Mouse (Mus musculus): ENCODE measurements around the gene Dhh. TPM values are rescaled to one million over a fixed set of nuclear protein-coding genes. Genes with fewer than 3 reads are reported as not detected.

The Dhh gene
- total and polyA plus RNA-seq, 3 experiments, result not detected

DNA sequence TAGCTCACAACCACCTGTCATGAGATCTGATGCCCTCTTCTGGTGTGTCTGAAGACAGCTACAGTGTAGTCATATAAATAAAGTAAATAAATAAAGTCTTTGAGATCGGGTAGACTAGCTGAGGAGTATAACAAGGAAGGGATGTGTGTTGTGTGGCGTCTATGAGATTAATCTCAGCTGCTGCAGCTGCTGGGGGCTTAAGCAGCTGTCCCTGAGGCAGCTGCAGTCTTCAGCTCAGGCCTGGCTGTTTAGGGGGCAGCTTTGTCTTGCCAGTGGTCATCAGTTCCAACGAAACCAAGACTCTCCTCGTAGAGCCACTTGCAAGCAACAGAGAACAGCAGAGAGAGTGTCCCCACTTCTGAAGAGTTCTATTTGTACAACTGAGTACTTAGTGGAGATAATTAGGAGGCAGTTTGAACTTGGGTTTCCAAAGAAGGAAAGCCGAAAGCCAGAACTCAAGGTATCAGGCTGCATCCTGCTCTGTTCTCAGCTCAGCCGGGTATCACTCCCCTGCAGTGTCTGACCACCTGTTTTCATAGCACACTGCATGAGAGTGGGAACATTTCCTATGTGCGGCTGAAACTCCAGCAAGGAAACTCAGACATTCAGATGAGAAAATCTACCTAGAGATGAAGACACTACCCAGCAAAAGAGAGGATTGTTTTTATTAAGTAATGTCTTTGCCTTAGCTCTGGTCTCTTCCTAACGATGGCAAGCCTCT is 11.5 kb downstream of the Dhh start:
- dilution Hi-C loops (cut with MboI; ENCODE audit: extremely low pct_ligation_motif_present, extremely low pct_unique_long_range_greater_than_20kb, low sequenced_read_pairs), result no loop called here
- TF ChIP-seq USF1 (IDR thresholded peaks at IDR 0.05; ENCODE audit: low read depth, low read length) (no peak), PAX5 (IDR thresholded peaks at IDR 0.05; ENCODE audit: low read length) (no peak), HCFC1 (IDR thresholded peaks at IDR 0.05; ENCODE audit: low read depth, low read length) (no peak), MAZ (IDR thresholded peaks at IDR 0.05; ENCODE audit: low read depth, low read length) (no peak), SMC3 (IDR thresholded peaks at IDR 0.05; ENCODE audit: low read depth, low read length) (no peak), MXI1 (IDR thresholded peaks at IDR 0.05; ENCODE audit: low read depth, low read length) (no peak), TCF12 (IDR thresholded peaks at IDR 0.05; ENCODE audit: low read depth, low read length) (no peak)
- H3K36me3 ChIP-seq (replicated peaks in 1 of 2; ENCODE audit: control insufficient read depth in 1 of 2, insufficient read depth in 1 of 2, low read length in 1 of 2), result no peaks in the 10 kb centered on the region
- no peak overlapping the region for H3K27ac ChIP-seq (ENCODE audit: insufficient read depth, low read depth)
- H3K9ac ChIP-seq (ENCODE audit: insufficient read depth, low read depth), result no peak overlapping the region
- H3K79me2 ChIP-seq (replicated peaks; ENCODE audit: control insufficient read depth, extremely low read depth, insufficient read depth, poor library complexity, severe bottlenecking), result no peaks in the 10 kb centered on the region
- no peak for DNase-seq (ENCODE audit: extremely low read depth)
- H3K4me2 ChIP-seq (ENCODE audit: insufficient read depth, low read depth, poor library complexity, severe bottlenecking), result no peak overlapping the region
- peaks cover 0 to 6% of the 10 kb centered on the region in 2 experiments; a peak in 2 of 4 replicates for H3K4me1 ChIP-seq (ENCODE audit: control insufficient read depth in 1 of 2, insufficient read depth in 2 of 2)
- no peaks in the 10 kb centered on the region for H3K9me3 ChIP-seq (replicated peaks; ENCODE audit: low read length)
- in situ Hi-C loops (cut with MboI; ENCODE audit: low pct_ligation_motif_present, low pct_unique_long_range_greater_than_20kb, low sequenced_read_pairs), result loop anchor here (5.0 kb wide), 1 partner anchor 105 kb away; no protein-coding TSS in a partner anchor
- H3K4me3 ChIP-seq (replicated peaks in 1 of 3; ENCODE audit: low read depth in 2 of 3, low read length in 2 of 3, poor library complexity in 1 of 3), result no peak overlapping the region
- H3K27me3 ChIP-seq (replicated peaks), result peaks cover 1% of the 10 kb centered on the region

DNA sequence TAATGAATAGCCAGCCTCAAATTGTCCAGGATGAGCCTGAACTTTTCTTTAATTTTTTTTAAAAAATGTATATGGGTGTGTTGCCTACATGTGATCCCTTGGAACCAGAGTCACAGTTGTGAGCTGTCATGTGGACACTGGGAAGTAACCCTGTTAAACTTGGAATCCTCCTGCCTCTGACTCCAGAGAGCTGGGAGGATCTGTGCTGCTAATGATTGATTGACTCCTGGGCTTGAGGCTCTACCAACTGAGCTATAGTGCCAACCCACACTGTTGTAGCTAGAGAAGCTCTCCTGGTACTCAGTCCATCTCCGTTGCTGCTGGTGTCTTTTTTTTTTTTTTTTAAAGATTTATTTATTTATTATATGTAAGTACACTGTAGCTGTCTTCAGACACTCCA is 14.2 kb downstream of the Dhh start:
- peaks cover 11% of the 10 kb centered on the region; the same call in 1 of the 2 replicates for H3K79me2 ChIP-seq (replicated peaks; ENCODE audit: control insufficient read depth, extremely low read depth, insufficient read depth, poor library complexity, severe bottlenecking)
- dilution Hi-C loops (cut with MboI; ENCODE audit: extremely low pct_ligation_motif_present, extremely low pct_unique_long_range_greater_than_20kb, low sequenced_read_pairs), result no loop called here
- TF ChIP-seq RCOR1 (conservative IDR thresholded peaks at IDR 0.05; ENCODE audit: low read depth, low read length) (no peak), MAZ (IDR thresholded peaks at IDR 0.05; ENCODE audit: low read depth, low read length) (no peak), JUND (conservative IDR thresholded peaks at IDR 0.05; ENCODE audit: low read depth, low read length) (no peak), RAD21 (IDR thresholded peaks at IDR 0.05; ENCODE audit: low read depth, low read length) (no peak), POLR2A (IDR thresholded peaks at IDR 0.05; ENCODE audit: low read depth, low read length) (no peak), IRF4 (IDR thresholded peaks at IDR 0.05; ENCODE audit: low read depth, low read length) (no peak), NRF1 (IDR thresholded peaks at IDR 0.05; ENCODE audit: low read depth, low read length) (no peak), TBP (conservative IDR thresholded peaks at IDR 0.05; ENCODE audit: low read depth, low read length) (no peak), PAX5 (IDR thresholded peaks at IDR 0.05; ENCODE audit: low read length) (no peak), CTCF (conservative IDR thresholded peaks at IDR 0.05 in 1 of 2, IDR thresholded peaks at IDR 0.05 in 1 of 2; ENCODE audit: low read depth in 2 of 2, low read length in 2 of 2) (no peak), ETS1 (conservative IDR thresholded peaks at IDR 0.05; ENCODE audit: low read depth, low read length) (no peak), MEF2A (IDR thresholded peaks at IDR 0.05; ENCODE audit: borderline replicate concordance, low read depth, low read length) (no peak), ZMIZ1 (IDR thresholded peaks at IDR 0.05; ENCODE audit: low read depth, low read length) (no peak), MXI1 (IDR thresholded peaks at IDR 0.05; ENCODE audit: low read depth, low read length) (no peak), MAFK (IDR thresholded peaks at IDR 0.05; ENCODE audit: insufficient replicate concordance, low read length) (no peak), ZC3H11A (IDR thresholded peaks at IDR 0.05; ENCODE audit: low read depth, low read length) (no peak), E2F4 (IDR thresholded peaks at IDR 0.05; ENCODE audit: insufficient replicate concordance, low read depth, low read length) (no peak), KAT2A (IDR thresholded peaks at IDR 0.05; ENCODE audit: insufficient replicate concordance, low read length) (no peak), MYC (IDR thresholded peaks at IDR 0.05; ENCODE audit: low read depth, low read length) (no peak), POLR2AphosphoS2 (IDR thresholded peaks at IDR 0.05; ENCODE audit: low read depth, low read length) (no peak)

More for the DNA sequence above, 14.2 kb downstream of the Dhh start:
- no peak for DNase-seq (ENCODE audit: extremely low read depth)
- Histone ChIP-seq H3K4me1 (ENCODE audit: control insufficient read depth in 1 of 2, insufficient read depth in 2 of 2) (peaks cover 7 to 22% of the 10 kb centered on the region in 2 experiments), H3K36me3 (replicated peaks in 1 of 2; ENCODE audit: control insufficient read depth in 1 of 2, insufficient read depth in 1 of 2, low read length in 1 of 2) (peaks cover 0 to 7% of the 10 kb centered on the region in 2 experiments), H3K27ac (ENCODE audit: insufficient read depth, low read depth) (no peak overlapping the region), H3K27me3 (replicated peaks) (peaks cover 1% of the 10 kb centered on the region), H3K4me3 (replicated peaks in 1 of 3; ENCODE audit: low read depth in 2 of 3, low read length in 2 of 3, poor library complexity in 1 of 3) (no peak overlapping the region), H3K9me3 (replicated peaks; ENCODE audit: low read length) (no peaks in the 10 kb centered on the region), H3K4me2 (ENCODE audit: insufficient read depth, low read depth, poor library complexity, severe bottlenecking) (no peak overlapping the region), H3K9ac (ENCODE audit: insufficient read depth, low read depth) (no peak overlapping the region)
- in situ Hi-C loops (cut with MboI; ENCODE audit: low pct_ligation_motif_present, low pct_unique_long_range_greater_than_20kb, low sequenced_read_pairs), result no loop called here

All from CH12.LX (cell line).